Mouse (Mus musculus): Measurements from ENCODE around the gene Yy1. TPM values are rescaled to one million over a fixed set of nuclear protein-coding genes. Genes with fewer than 3 reads are reported as not detected.
"Not testable (repeated sequence)": the region's sequence is repeated elsewhere in the genome, so short reads cannot be mapped to it uniquely, and the experiment has no call there.

Yy1 gene
- polyA plus RNA-seq, 1 experiment from 2014 or later: 14.2 TPM

DNA sequence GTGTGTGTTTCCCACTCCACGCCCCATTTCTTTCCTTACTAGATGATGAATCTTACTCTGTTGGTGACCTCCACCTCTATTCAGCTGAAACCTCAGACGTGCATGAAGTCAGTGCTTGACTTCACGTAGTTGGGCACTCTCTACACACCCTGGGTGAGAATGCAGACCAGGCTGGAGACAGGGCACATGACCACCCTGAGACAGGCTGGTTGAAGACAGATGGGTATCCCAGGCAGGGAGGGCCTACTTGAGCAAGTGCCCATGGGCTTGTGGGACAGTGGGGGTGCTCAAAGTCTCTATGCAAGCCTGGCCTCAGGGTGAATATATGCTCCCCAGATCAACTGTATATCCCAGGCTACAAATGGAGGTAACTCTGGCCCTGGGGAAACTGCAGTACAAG, 41.6 kb downstream of the Yy1 start:
- Histone ChIP-seq H3K9me3 (replicated peaks; ENCODE audit: control insufficient read depth, low read length) (no peaks in the 10 kb centered on the region), H3K4me2 (no peak overlapping the region; the same call in 1 of the 2 replicates), H3K9ac (ENCODE audit: low read depth, low read length) (no peak overlapping the region), H3K4me1 (ENCODE audit: control insufficient read depth, insufficient read depth, low read length) (peaks cover 28% of the 10 kb centered on the region), H3K36me3 (ENCODE audit: control insufficient read depth, insufficient read depth, low read length) (peaks cover 3% of the 10 kb centered on the region; the same call in 1 of the 2 replicates), H3K4me3 (ENCODE audit: low read depth, low read length) (no peak overlapping the region), H3K27me3 (ENCODE audit: control insufficient read depth, insufficient read depth, low read length) (peaks cover 4% of the 10 kb centered on the region; the same call in 1 of the 2 replicates), H3K27ac (ENCODE audit: low read depth, low read length) (no peak overlapping the region)
- no peak for ATAC-seq (replicated peaks; ENCODE audit: insufficient number of reproducible peaks, low FRiP score, low TSS enrichment)
- 79% methylated on average over 3 of the region's 3 CpGs for WGBS (ENCODE audit: insufficient replicate concordance)

DNA sequence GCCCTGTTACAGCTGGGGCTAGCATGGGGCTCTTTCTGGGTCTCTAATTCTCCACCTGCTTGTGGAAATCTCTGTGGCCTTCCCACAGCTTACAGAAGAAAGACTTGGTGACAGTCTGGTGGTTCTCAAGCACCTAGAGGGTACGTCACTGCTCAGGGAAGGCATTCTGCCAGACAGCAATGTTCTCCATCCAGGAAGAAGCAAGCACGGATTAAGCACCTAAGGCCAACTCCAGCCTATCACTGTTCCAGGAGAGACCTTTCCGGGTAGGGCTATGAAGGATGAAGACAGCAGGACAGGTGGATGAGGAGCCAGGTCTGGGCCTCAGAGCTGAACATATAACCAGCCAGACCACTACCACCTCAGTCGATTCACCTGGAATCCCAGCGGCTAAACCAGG, 42.0 kb downstream of the Yy1 start:
- peak overlapping the region; percentile 90; the same call in 1 of the 2 replicates for H3K9ac ChIP-seq (ENCODE audit: low read depth, low read length)
- 37% methylated on average over 5 of the region's 5 CpGs for WGBS (ENCODE audit: insufficient replicate concordance)

DNA sequence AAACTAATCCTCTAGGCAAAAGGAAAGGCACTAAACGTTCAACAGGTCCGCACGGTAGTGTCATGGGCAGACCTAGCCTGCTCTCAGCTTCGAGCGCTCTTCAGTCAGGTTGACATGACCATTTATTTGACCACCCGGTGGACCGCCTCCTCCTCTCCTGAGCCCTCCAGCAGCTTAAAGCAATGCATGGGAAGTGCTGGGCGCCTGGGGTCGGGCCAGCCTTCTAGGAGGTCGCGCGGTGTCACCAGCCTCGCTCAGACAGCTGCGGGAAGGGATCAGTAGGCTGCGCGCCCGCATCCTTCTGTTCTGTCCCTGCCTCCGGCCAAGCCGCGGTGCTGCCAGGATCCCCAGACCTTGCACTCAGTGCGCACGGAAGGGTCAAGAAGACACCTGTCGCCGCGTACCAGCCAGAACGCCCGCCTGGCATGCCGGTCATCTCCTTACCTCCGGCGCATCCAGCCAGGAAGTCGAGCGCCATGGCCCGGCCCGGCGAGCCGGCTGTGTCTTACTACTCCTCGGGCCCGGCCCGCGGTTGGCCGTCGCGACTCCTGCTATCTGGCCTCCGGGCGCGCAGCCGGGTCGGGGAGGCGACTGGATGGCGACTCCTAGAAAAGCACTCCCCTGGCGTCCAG, 42.6 kb downstream of the Yy1 start:
- Histone ChIP-seq H3K4me3 (ENCODE audit: low read depth, low read length) (peak overlapping the region; percentile 66), H3K9me3 (replicated peaks; ENCODE audit: control insufficient read depth, low read length) (no peaks in the 10 kb centered on the region), H3K27ac (ENCODE audit: low read depth, low read length) (peak overlapping the region; percentile 15; the same call in 1 of the 2 replicates), H3K4me1 (ENCODE audit: control insufficient read depth, insufficient read depth, low read length) (peaks cover 28% of the 10 kb centered on the region), H3K4me2 (peak overlapping the region; percentile 95), H3K9ac (ENCODE audit: low read depth, low read length) (peak overlapping the region; percentile 90), H3K27me3 (ENCODE audit: control insufficient read depth, insufficient read depth, low read length) (peaks cover 4% of the 10 kb centered on the region; the same call in 1 of the 2 replicates), H3K36me3 (ENCODE audit: control insufficient read depth, insufficient read depth, low read length) (peaks cover 3% of the 10 kb centered on the region; the same call in 1 of the 2 replicates)
- ATAC-seq (replicated peaks; ENCODE audit: insufficient number of reproducible peaks, low FRiP score, low TSS enrichment): peak; percentile 1; the same call in 1 of the 2 replicates
- WGBS (ENCODE audit: insufficient replicate concordance): 2% methylated on average over 51 of the region's 51 CpGs

More for the DNA sequence above, 42.0 kb downstream of the Yy1 start:
- no peak overlapping the region for H3K27ac ChIP-seq (ENCODE audit: low read depth, low read length)
- H3K4me1 ChIP-seq (ENCODE audit: control insufficient read depth, insufficient read depth, low read length): peaks cover 28% of the 10 kb centered on the region
- H3K4me3 ChIP-seq (ENCODE audit: low read depth, low read length): peak overlapping the region; percentile 66
- H3K9me3 ChIP-seq (replicated peaks; ENCODE audit: control insufficient read depth, low read length): no peaks in the 10 kb centered on the region
- ATAC-seq (replicated peaks; ENCODE audit: insufficient number of reproducible peaks, low FRiP score, low TSS enrichment): no peak
- peak overlapping the region; percentile 95 for H3K4me2 ChIP-seq
- H3K36me3 ChIP-seq (ENCODE audit: control insufficient read depth, insufficient read depth, low read length): peaks cover 3% of the 10 kb centered on the region; the same call in 1 of the 2 replicates
- H3K27me3 ChIP-seq (ENCODE audit: control insufficient read depth, insufficient read depth, low read length): peaks cover 4% of the 10 kb centered on the region; the same call in 1 of the 2 replicates

DNA sequence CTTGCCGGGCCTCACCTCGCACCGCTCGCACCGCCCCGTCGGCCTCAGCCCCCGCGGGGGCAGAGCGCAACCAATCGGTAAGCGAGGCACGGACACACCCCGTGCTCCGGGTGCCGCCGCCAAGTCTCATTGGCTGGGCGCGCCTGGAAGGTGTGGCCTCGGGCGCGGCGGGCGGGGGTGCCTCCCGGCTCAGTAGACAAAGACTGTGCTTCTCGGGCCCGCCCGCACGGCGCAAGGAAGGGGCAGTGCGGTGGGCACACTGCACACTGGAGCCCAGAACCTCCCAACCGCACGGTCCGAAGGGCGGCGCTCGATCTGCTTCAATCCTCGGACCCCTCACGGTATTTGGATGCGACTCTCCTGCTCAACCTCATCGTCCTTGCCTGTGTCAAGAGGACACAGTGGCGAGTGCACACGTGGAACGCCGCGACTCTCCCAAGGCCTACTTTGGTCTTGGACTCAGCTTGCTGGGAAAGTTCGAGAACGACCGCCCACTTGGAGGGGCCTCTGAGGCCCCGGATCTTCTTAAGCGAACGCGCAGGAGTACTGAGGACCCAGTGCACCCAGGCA, 43.2 kb downstream of the Yy1 start, which contains the start of the genes Slc25a29 and Slc25a47:
Slc25a29 (minus strand) TSS at position 44 of the 570 bp plus-strand sequence.
Slc25a47 (plus strand) TSS at position 207 of the 570 bp plus-strand sequence.
- H3K27ac ChIP-seq (ENCODE audit: low read depth, low read length): peak within 1 kb of the TSS; percentile 88
- WGBS (ENCODE audit: insufficient replicate concordance): under 1% methylated on average over 53 of the region's 53 CpGs
- H3K27me3 ChIP-seq (ENCODE audit: control insufficient read depth, insufficient read depth, low read length): peaks cover 4% of the 10 kb centered on the region; the same call in 1 of the 2 replicates
- peak within 1 kb of the TSS; percentile 66 for H3K4me3 ChIP-seq (ENCODE audit: low read depth, low read length)
- H3K4me1 ChIP-seq (ENCODE audit: control insufficient read depth, insufficient read depth, low read length): peaks cover 28% of the 10 kb centered on the region
- no peaks in the 10 kb centered on the region for H3K9me3 ChIP-seq (replicated peaks; ENCODE audit: control insufficient read depth, low read length)
- H3K36me3 ChIP-seq (ENCODE audit: control insufficient read depth, insufficient read depth, low read length): peaks cover 3% of the 10 kb centered on the region; the same call in 1 of the 2 replicates
- H3K9ac ChIP-seq (ENCODE audit: low read depth, low read length): peak within 1 kb of the TSS; percentile 90
- peak within 1 kb of the TSS; percentile 95 for H3K4me2 ChIP-seq
- peak; percentile 98 for ATAC-seq (replicated peaks; ENCODE audit: insufficient number of reproducible peaks, low FRiP score, low TSS enrichment)

DNA sequence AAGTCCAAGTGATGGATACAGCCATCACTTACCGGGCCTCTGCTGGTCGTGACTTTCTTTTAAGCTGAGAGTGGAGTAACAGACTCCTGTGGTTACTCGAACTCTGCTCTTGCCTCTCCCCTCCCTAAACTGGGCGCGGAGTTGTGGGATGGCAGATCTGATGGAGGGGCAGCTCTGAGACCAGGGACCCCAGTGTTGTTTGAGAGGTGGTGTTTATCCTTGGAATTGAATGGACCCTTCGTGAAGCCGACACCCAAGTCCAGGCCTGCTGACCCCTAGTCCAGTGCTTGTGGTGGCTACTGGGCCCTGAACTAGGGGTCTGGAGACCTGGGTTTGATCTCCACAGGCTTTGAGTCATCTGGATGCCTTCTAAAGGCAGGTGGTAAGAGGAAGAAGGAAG, 43.9 kb downstream of the Yy1 start:
- Histone ChIP-seq H3K4me3 (ENCODE audit: low read depth, low read length) (peak overlapping the region; percentile 66), H3K4me2 (peak overlapping the region; percentile 95), H3K9ac (ENCODE audit: low read depth, low read length) (peak overlapping the region; percentile 90), H3K9me3 (replicated peaks; ENCODE audit: control insufficient read depth, low read length) (no peaks in the 10 kb centered on the region), H3K27me3 (ENCODE audit: control insufficient read depth, insufficient read depth, low read length) (peaks cover 4% of the 10 kb centered on the region; the same call in 1 of the 2 replicates), H3K36me3 (ENCODE audit: control insufficient read depth, insufficient read depth, low read length) (peaks cover 3% of the 10 kb centered on the region; the same call in 1 of the 2 replicates), H3K4me1 (ENCODE audit: control insufficient read depth, insufficient read depth, low read length) (peaks cover 28% of the 10 kb centered on the region), H3K27ac (ENCODE audit: low read depth, low read length) (no peak overlapping the region)
- 43% methylated on average over 7 of the region's 7 CpGs for WGBS (ENCODE audit: insufficient replicate concordance)
- ATAC-seq (replicated peaks; ENCODE audit: insufficient number of reproducible peaks, low FRiP score, low TSS enrichment): no peak

DNA sequence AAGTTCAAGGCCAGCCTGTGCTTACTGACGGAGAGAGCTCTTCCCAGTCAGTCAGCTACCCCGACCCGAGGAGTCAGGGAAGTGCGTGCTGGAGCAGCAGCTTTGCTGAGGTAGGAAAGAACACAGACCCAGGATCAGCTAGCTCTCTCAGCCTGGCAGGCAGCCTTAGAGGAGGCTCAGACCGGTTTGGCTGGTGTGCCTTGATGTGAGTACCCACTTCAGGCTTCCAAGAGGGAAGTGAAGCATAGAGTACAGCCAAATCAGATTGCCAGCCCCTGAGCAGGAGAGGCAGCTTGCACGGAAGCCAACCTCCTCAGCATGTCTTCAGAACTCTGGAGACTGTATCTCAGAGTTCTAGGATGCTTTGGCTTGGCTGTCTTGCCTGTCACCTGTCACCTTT, 48.4 kb downstream of the Yy1 start:
- WGBS (ENCODE audit: insufficient replicate concordance): 86% methylated on average over 6 of the region's 6 CpGs
- H3K4me1 ChIP-seq (ENCODE audit: control insufficient read depth, insufficient read depth, low read length): peaks cover 21% of the 10 kb centered on the region
- peaks cover 17% of the 10 kb centered on the region for H3K36me3 ChIP-seq (ENCODE audit: control insufficient read depth, insufficient read depth, low read length)
- H3K4me2 ChIP-seq: no peak overlapping the region
- H3K9me3 ChIP-seq (replicated peaks; ENCODE audit: control insufficient read depth, low read length): no peaks in the 10 kb centered on the region
- H3K4me3 ChIP-seq (ENCODE audit: low read depth, low read length): no peak overlapping the region
- H3K27me3 ChIP-seq (ENCODE audit: control insufficient read depth, insufficient read depth, low read length): no peaks in the 10 kb centered on the region
- no peak overlapping the region for H3K27ac ChIP-seq (ENCODE audit: low read depth, low read length)
- no peak overlapping the region for H3K9ac ChIP-seq (ENCODE audit: low read depth, low read length)
- ATAC-seq (replicated peaks; ENCODE audit: insufficient number of reproducible peaks, low FRiP score, low TSS enrichment): no peak

DNA sequence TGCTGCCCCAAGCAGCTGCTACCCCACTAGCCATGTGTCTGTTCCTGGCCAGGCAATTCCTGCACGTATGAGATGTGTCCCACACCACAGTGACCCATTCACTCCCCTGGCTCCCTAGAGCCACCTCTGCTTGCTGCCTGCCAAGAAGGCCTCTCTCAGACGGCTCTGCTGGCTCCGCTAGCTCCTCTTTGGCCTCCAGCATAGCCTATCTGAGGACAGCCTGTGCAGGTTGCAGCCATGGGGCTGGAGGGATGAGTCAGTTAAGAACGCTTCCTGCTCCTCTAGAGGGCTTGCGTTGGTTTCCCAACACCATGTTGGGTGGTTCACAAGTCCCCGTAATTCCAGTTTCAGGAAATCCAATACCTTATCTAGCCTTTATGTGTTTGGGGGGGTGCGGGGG, 49.9 kb downstream of the Yy1 start:
- Histone ChIP-seq H3K36me3 (ENCODE audit: control insufficient read depth, insufficient read depth, low read length) (peaks cover 17% of the 10 kb centered on the region), H3K27me3 (ENCODE audit: control insufficient read depth, insufficient read depth, low read length) (no peaks in the 10 kb centered on the region), H3K9ac (ENCODE audit: low read depth, low read length) (no peak overlapping the region), H3K4me1 (ENCODE audit: control insufficient read depth, insufficient read depth, low read length) (peaks cover 6% of the 10 kb centered on the region; the same call in 1 of the 2 replicates), H3K4me3 (ENCODE audit: low read depth, low read length) (no peak overlapping the region), H3K9me3 (replicated peaks; ENCODE audit: control insufficient read depth, low read length) (no peaks in the 10 kb centered on the region), H3K27ac (ENCODE audit: low read depth, low read length) (no peak overlapping the region), H3K4me2 (no peak overlapping the region)
- no peak for ATAC-seq (replicated peaks; ENCODE audit: insufficient number of reproducible peaks, low FRiP score, low TSS enrichment)
- 88% methylated on average over 7 of the region's 7 CpGs for WGBS (ENCODE audit: insufficient replicate concordance)

DNA sequence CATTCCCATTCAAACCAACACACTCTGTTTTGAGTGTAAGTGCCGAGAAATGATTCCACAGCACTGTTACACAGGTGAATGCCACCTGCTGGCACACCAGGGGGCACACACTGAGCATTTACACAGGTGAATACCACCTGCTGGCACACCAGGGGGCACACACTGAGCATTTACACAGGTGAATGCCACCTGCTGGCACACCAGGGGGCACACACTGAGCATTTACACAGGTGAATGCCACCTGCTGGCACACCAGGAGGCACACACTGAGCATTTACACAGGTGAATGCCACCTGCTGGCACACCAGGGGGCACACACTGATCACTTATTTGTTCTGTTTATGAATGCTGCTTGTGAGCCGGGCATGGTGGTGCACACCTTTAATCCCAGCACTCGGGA, 55.3 kb downstream of the Yy1 start:
- not testable (repeated sequence) for H3K9me3 ChIP-seq (replicated peaks; ENCODE audit: control insufficient read depth, low read length); H3K9ac ChIP-seq (ENCODE audit: low read depth, low read length); H3K27ac ChIP-seq (ENCODE audit: low read depth, low read length); H3K4me1 ChIP-seq (ENCODE audit: control insufficient read depth, insufficient read depth, low read length); H3K4me3 ChIP-seq (ENCODE audit: low read depth, low read length); H3K27me3 ChIP-seq (ENCODE audit: control insufficient read depth, insufficient read depth, low read length); ATAC-seq (replicated peaks; ENCODE audit: insufficient number of reproducible peaks, low FRiP score, low TSS enrichment); H3K4me2 ChIP-seq; H3K36me3 ChIP-seq (ENCODE audit: control insufficient read depth, insufficient read depth, low read length)
- WGBS (ENCODE audit: insufficient replicate concordance): 82% methylated on average over 3 of the region's 3 CpGs

All from heart, embryonic 11.5 days (tissue).